Mouse (Mus musculus) liver, embryonic 14.5 days (tissue): ENCODE results near the gene Trim7.

Experiments used
- CTCF ChIP-seq: IDR thresholded peaks from 2 replicates; pipeline ENCODE4 v1.5.1; 2016; ENCODE audit warnings: antibody characterized with exemption, low read depth, control low read depth
- EP300 ChIP-seq: IDR thresholded peaks from 2 replicates; pipeline ENCODE4 v1.6.1; 2016; ENCODE audit warnings: antibody characterized with exemption, low read depth

- no peak for TF ChIP-seq CTCF
- TF ChIP-seq EP300 = no peak
Measured at GRCm38 (mm10) chr11:48824311-48824830, 1.6 kb upstream of the Trim7 start.
